Mouse (Mus musculus) kidney, adult 9 months (tissue): ENCODE measurements around the gene Pcsk2.
A peak's percentile ranks its signal among the peaks of the same experiment; 100 is the strongest.

Source experiments
- DNase-seq: peaks from one replicate; pipeline ENCODE4 v3.0.0; 2022

Gene Pcsk2

GRCm38 (mm10) chr2:143840895-143841294 lies 294.9 kb downstream of the Pcsk2 start:
- no peak for DNase-seq

GRCm38 (mm10) chr2:143841536-143841935 lies 295.6 kb downstream of the Pcsk2 start:
- DNase-seq: no peak

- DNase-seq: no peak
Observed at GRCm38 (mm10) chr2:143844779-143845178, 298.8 kb downstream of the Pcsk2 start.

- DNase-seq: peak; percentile 77
Observed at GRCm38 (mm10) chr2:143846799-143847198, 300.8 kb downstream of the Pcsk2 start.

- DNase-seq: no peak
Observed at GRCm38 (mm10) chr2:143847291-143847690, 301.3 kb downstream of the Pcsk2 start.

- DNase-seq: no peak
Observed at GRCm38 (mm10) chr2:143851354-143852221, 305.6 kb downstream of the Pcsk2 start.

GRCm38 (mm10) chr2:143852295-143853275 lies 306.6 kb downstream of the Pcsk2 start:
- DNase-seq: no peak

- DNase-seq: no peak
Observed at GRCm38 (mm10) chr2:143853447-143853846, 307.5 kb downstream of the Pcsk2 start.

- no peak for DNase-seq
Observed at GRCm38 (mm10) chr2:143859166-143859565, 313.2 kb downstream of the Pcsk2 start.

GRCm38 (mm10) chr2:143862484-143863231 lies 316.7 kb downstream of the Pcsk2 start, which contains the start of gene Bfsp1:
Gene Bfsp1 (minus strand): TSS chr2:143863173.
- DNase-seq: peak; percentile 18

GRCm38 (mm10) chr2:143864600-143864999 lies 318.6 kb downstream of the Pcsk2 start:
- no peak for DNase-seq
